Mouse (Mus musculus) G1E (cell line): ENCODE data around the gene Gm11034. TPM values are rescaled to one million over a fixed set of nuclear protein-coding genes. Genes with fewer than 3 reads are reported as not detected.

Experiments
- ATAC-seq: 2 replicates; pipeline ENCODE4 v1.8.0; 2016; ENCODE audit warnings: mild to moderate bottlenecking; ENCODE audit not compliant: insufficient number of reproducible peaks, poor library complexity, low FRiP score, severe bottlenecking; ENCODE audit errors: extremely low read depth
- DNase-seq: peaks from one replicate; pipeline ENCODE4 v3.0.0; 2012; ENCODE audit warnings: low spot score
- H3K27me3 ChIP-seq: 2 replicates; pipeline ENCODE4 v1.6.1; 2012; ENCODE audit warnings: mild to moderate bottlenecking, low read length, inconsistent platforms; ENCODE audit not compliant: insufficient read depth
- H3K36me3 ChIP-seq: replicated peaks from 2 replicates; pipeline ENCODE3; 2012; ENCODE audit warnings: mild to moderate bottlenecking, inconsistent platforms
- H3K4me1 ChIP-seq: 2 replicates; pipeline ENCODE4 v1.6.1; 2012; ENCODE audit warnings: low read depth, low read length, inconsistent platforms, mixed read lengths; ENCODE audit not compliant: insufficient read depth
- H3K4me3 ChIP-seq: 2 replicates; pipeline ENCODE4 v1.5.1; 2012; ENCODE audit warnings: low read depth, mild to moderate bottlenecking, inconsistent platforms, low read length, moderate library complexity, mixed read lengths
- H3K9me3 ChIP-seq: replicated peaks from 2 replicates; pipeline ENCODE4 v1.6.1; 2012; ENCODE audit warnings: inconsistent platforms
- CTCF ChIP-seq: IDR thresholded peaks from 2 replicates; pipeline ENCODE4 v1.5.1; 2012; ENCODE audit warnings: low read depth, low read length, inconsistent platforms, mixed read lengths
- GATA1 ChIP-seq: IDR thresholded peaks from 2 replicates; pipeline ENCODE4 v1.6.1; 2012; ENCODE audit warnings: borderline replicate concordance, low read length, inconsistent platforms, mixed read lengths
- GATA2 ChIP-seq: IDR thresholded peaks from 2 replicates; pipeline ENCODE4 v1.6.1; 2012; ENCODE audit warnings: low read depth, low read length, inconsistent platforms, borderline replicate concordance
- POLR2AphosphoS5 ChIP-seq: IDR thresholded peaks from 2 replicates; pipeline ENCODE4 v1.6.1; 2012; ENCODE audit warnings: low read depth, low read length, inconsistent platforms; ENCODE audit not compliant: insufficient replicate concordance
- TAL1 ChIP-seq: conservative IDR thresholded peaks from 2 replicates; pipeline ENCODE4 v1.6.1; 2012; ENCODE audit warnings: low read depth, low read length, inconsistent platforms, mixed read lengths
- polyA plus RNA-seq: library from polyadenylated mRNA; stranded (reverse); fragments of >175 nt; gene quantifications from 2 replicates; pipeline ENCODE4 v1.2.3, GENCODE M21; 2012
- total RNA-seq, 2 experiments: library from RNA; stranded (forward) in 1 of 2; stranded (reverse) in 1 of 2; fragments of 200-1000 nt in 1 of 2; fragments of >200 nt in 1 of 2; fragmentation: Nextera tagmentation in 1 of 2; gene quantifications; 2 replicates each; pipeline ENCODE4 v1.2.3; 2014 to 2017

Gm11034 gene
- total and polyA plus RNA-seq, 3 experiments, result not detected

DNA sequence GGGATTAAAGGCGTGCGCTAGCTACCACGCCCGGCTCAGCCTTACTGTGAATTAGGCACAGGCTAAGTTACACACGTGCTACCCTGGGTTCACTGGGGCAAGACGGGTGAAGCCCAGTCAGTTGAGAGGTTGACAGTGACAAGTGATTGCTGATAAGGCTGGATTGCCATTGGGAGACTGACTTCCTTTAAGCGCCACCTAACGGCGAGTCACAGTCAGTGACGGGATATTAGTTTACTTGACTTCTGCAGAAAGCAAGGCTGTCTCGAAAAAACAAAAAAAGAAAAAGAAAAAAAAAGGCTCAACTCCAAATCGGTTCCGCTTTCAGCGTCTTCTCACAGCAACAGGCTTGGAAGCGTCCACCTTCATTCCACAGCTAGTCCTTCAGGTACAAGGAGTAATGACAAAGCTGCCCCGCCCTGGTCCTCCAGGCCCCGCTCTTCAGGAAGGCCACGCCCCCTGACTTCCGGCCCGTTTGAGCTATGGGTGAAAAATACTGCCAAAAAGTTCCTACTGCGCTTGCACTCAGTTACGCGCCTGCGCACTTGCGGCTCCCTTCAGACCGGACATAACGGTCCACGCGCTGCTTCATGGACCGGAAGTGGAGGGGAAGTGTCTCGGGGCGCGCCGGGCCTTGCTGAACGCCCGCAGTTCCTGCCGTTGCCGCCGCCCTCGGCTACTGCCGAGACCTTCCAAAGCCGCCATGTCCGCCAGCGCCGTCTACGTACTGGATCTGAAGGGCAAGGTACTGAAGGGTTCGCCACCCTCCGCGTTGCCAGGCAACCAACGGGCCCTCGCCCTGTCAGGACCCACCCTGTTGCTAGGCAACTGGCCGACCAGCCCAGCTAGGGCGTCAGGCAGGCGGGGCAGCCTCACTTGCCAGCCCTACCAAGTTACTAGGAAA, 26.3 kb upstream of the Gm11034 start, which contains the start of gene Ap1m1:
Gene Ap1m1 (plus strand): TSS at position 520 of the 904 bp plus-strand sequence.
- TF ChIP-seq GATA1 (no peak), CTCF (peak; percentile 57), POLR2AphosphoS5 (no peak), GATA2 (peak; percentile 15; the same call in 1 of the 2 replicates)
- Histone ChIP-seq H3K27me3 (no peaks in the 10 kb centered on the region), H3K4me3 (peak within 1 kb of the TSS; percentile 93), H3K36me3 (peaks cover 33% of the 10 kb centered on the region), H3K4me1 (peaks cover 30% of the 10 kb centered on the region), H3K9me3 (no peaks in the 10 kb centered on the region)
- ATAC-seq (peak; percentile 89), DNase-seq (peak; percentile 93)

GRCm38 (mm10) chr8:72222656-72223055, 9.2 kb upstream of the Gm11034 start:
- Histone ChIP-seq H3K4me1 (peaks cover 31% of the 10 kb centered on the region), H3K9me3 (no peaks in the 10 kb centered on the region), H3K27me3 (no peaks in the 10 kb centered on the region), H3K4me3 (no peak overlapping the region), H3K36me3 (peaks cover 34% of the 10 kb centered on the region)
- DNase-seq (no peak), ATAC-seq (no peak)
- TF ChIP-seq POLR2AphosphoS5 (no peak), GATA2 (no peak), TAL1 (no peak), CTCF (no peak), GATA1 (no peak)

DNA sequence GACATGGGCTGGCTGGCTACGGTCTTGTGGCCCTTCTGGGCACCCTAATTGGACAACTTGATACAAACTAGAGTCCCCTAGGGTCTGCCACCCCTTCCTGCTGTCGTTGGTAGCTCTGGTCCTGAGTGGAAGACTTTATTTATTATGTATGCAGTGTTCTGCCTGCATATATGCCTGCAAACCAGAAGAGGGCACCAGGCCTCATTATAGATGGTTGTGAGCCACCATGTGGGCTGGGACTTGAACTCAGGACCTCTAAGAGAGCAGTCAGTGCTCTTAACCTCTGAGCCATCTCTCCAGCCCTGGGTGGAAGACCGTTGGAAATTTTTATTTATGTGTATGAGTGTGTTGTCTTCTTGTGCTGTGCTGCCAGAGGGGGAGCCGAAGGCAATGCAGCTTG, 7.3 kb upstream of the Gm11034 start:
- Histone ChIP-seq H3K27me3 (no peaks in the 10 kb centered on the region), H3K36me3 (peaks cover 34% of the 10 kb centered on the region), H3K4me3 (peak overlapping the region; percentile 78; the same call in 1 of the 2 replicates), H3K4me1 (peaks cover 41% of the 10 kb centered on the region), H3K9me3 (no peaks in the 10 kb centered on the region)
- ATAC-seq, result no peak
- no peak; the same call in 1 of the 2 replicates for TF ChIP-seq CTCF
- TF ChIP-seq GATA2, result no peak
- no peak for DNase-seq

GRCm38 (mm10) chr8:72219541-72220363, 6.3 kb upstream of the Gm11034 start, which contains the start of gene Fam32a:
Fam32a (plus strand) TSS chr8:72219730.
- TF ChIP-seq POLR2AphosphoS5, result no peak
- TF ChIP-seq CTCF, result no peak
- no peak for TF ChIP-seq GATA1
- no peak for TF ChIP-seq TAL1
- TF ChIP-seq GATA2, result no peak

DNA sequence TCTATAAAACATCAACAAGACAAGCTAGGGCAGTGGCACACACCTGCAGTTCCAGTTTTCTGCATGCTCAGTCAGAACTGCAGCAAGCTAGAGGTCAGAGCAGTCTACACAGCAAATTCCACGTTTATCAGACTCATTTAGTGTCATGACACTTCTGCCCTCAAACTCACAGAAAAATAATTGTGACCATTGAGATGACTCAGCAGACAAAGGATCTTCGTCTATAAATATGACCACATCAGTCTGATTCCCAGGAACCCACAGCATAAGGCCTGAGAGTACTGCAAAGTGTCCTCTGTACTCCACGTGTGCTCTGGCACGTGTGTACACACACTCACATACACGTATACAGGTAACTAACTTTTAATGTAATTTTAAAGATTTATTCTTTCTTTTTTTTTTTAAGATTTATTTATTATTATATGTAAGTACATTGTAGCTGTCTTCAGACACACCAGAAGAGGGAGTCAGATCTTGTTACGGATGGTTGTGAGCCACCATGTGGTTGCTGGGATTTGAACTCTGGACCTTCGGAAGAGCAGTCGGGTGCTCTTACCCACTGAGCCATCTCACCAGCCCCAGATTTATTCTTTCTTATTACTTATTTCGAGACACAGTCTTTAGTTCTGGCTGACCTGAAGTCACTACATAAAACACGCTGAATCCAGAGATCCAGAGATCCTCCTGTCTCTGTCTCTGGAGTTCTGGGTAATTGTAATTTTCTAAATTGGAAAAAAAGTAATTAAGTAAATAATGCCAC, 5.5 kb upstream of the Gm11034 start:
- DNase-seq (no peak), ATAC-seq (no peak)
- H3K36me3 ChIP-seq, result peaks cover 32% of the 10 kb centered on the region
- H3K4me3 ChIP-seq, result peak overlapping the region; percentile 78
- peaks cover 48% of the 10 kb centered on the region for H3K4me1 ChIP-seq
- TF ChIP-seq CTCF, result no peak
- no peak for TF ChIP-seq GATA2
- TF ChIP-seq GATA1, result no peak
- no peak for TF ChIP-seq POLR2AphosphoS5
- TF ChIP-seq TAL1, result no peak
- no peaks in the 10 kb centered on the region for H3K9me3 ChIP-seq
- H3K27me3 ChIP-seq, result peaks cover 7% of the 10 kb centered on the region; the same call in 1 of the 2 replicates

More at GRCm38 (mm10) chr8:72219541-72220363, 6.3 kb upstream of the Gm11034 start, which contains the start of gene Fam32a:
- peaks cover 48% of the 10 kb centered on the region for H3K4me1 ChIP-seq
- peaks cover 34% of the 10 kb centered on the region for H3K36me3 ChIP-seq
- H3K9me3 ChIP-seq, result no peaks in the 10 kb centered on the region
- H3K27me3 ChIP-seq, result peaks cover 5% of the 10 kb centered on the region; the same call in 1 of the 2 replicates
- H3K4me3 ChIP-seq, result peak within 1 kb of the TSS; percentile 78
- DNase-seq, result peak; percentile 98
- peak; percentile 98 for ATAC-seq

DNA sequence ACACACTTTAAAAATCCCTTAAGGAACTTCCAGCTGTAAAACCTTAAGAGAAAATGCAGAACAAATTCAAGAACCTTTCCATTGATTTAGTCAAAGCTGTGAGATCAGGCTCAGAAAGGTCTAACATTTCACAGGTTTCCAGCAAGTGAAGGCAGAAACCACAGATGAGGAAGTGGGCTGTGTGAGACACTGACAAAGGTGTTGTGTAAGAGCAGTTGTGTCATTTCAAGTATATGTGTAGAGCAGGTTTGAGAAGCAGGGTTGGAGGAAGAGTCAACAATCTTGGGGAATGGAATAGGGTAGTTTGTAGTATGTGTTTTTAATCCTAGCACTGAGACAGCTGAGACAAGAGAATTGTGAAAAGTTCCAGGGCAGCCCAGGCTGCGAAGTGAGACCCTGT, 2.4 kb upstream of the Gm11034 start:
- Histone ChIP-seq H3K4me1 (peaks cover 40% of the 10 kb centered on the region), H3K27me3 (peaks cover 27% of the 10 kb centered on the region), H3K9me3 (no peaks in the 10 kb centered on the region), H3K4me3 (no peak overlapping the region), H3K36me3 (peaks cover 3% of the 10 kb centered on the region)
- ATAC-seq, result no peak
- DNase-seq, result no peak
- TF ChIP-seq CTCF (no peak), GATA2 (no peak), GATA1 (no peak), TAL1 (no peak), POLR2AphosphoS5 (no peak)
